In genomic region chr16:30271941-30272595, GRCm38 (mm10) we compare ENCODE assay signal across 15 mouse cellular contexts. TPM values are rescaled to one million over a fixed set of nuclear protein-coding genes. Genes with fewer than 3 reads are reported as not detected.
DNase-seq lines count a peak whose midpoint lies in the region; ATAC-seq and TF ChIP-seq lines count a peak whose summit lies in the region.
"Had no signal": no experiment of that assay in that cellular context is flagged by ENCODE, and none has a peak within 500 bp of the region (broad histone marks: within the 10 kb centered on the region; RNA-seq: fewer than 3 reads in every experiment).

No protein-coding gene starts in this region.

- H3K36me3 ChIP-seq in stomach, embryonic 15.5 days: no peaks in the 10 kb centered on the region
- H3K36me3 ChIP-seq: liver, embryonic 13.5 days had no signal

- H3K4me3 ChIP-seq in layer of hippocampus, adult 2 months: no peak overlapping the region
- H3K4me3 ChIP-seq in embryonic fibroblast, embryonic 13.5 days (ENCODE audit: insufficient read depth, low read length): no peak overlapping the region
- H3K4me3 ChIP-seq in stomach, embryonic 15.5 days (replicated peaks): no peak overlapping the region
- H3K4me3 ChIP-seq: liver, embryonic 13.5 days had no signal

- WGBS in stomach, embryonic 15.5 days: 48% methylated on average over 6 of the region's 6 CpGs

- H3K27ac ChIP-seq in layer of hippocampus, adult 2 months: peak overlapping the region; percentile 18; the same call in 1 of the 2 replicates
- H3K27ac ChIP-seq in embryonic fibroblast, embryonic 13.5 days (ENCODE audit: insufficient read depth, low read length): peak overlapping the region; percentile 95
- H3K27ac ChIP-seq in stomach, embryonic 15.5 days: peak overlapping the region; percentile 19; the same call in 1 of the 2 replicates
- H3K27ac ChIP-seq: liver, embryonic 13.5 days had no signal

- TF ChIP-seq CTCF in layer of hippocampus, adult 2 months (conservative IDR thresholded peaks at IDR 0.05): no peak
- no peak for TF ChIP-seq CTCF in embryonic fibroblast, embryonic 13.5 days (IDR thresholded peaks at IDR 0.05; ENCODE audit: borderline replicate concordance, insufficient read depth, low read length)

- H3K27me3 ChIP-seq in stomach, embryonic 15.5 days (replicated peaks): no peaks in the 10 kb centered on the region
- H3K27me3 ChIP-seq: liver, embryonic 13.5 days had no signal

- DNase-seq in layer of hippocampus, adult 2 months (ENCODE audit: low spot score in 2 of 2): peak in 1 of 2 experiments; percentile 25
- DNase-seq in layer of hippocampus, postnatal 36 days: no peak
- DNase-seq in NIH3T3 (ENCODE audit: low read depth): peak; percentile 67
- DNase-seq in gastrocnemius, postnatal 4 days (ENCODE audit: low spot score in 2 of 2): no peak
- DNase-seq in kidney, postnatal 14 days: no peak
- no peak for DNase-seq in frontal cortex, postnatal 25 days (ENCODE audit: low spot score in 2 of 2)
- DNase-seq: kidney, postnatal 25 days; liver, embryonic 13.5 days had no signal

- no peak for ATAC-seq in stomach, embryonic 15.5 days (ENCODE audit: insufficient read depth, low FRiP score, low read depth)

- TF ChIP-seq POLR2A in embryonic fibroblast, embryonic 13.5 days (IDR thresholded peaks at IDR 0.05; ENCODE audit: low read depth, low read length): no peak

- peaks cover 11% of the 10 kb centered on the region for H3K4me1 ChIP-seq in embryonic fibroblast, embryonic 13.5 days (ENCODE audit: control insufficient read depth, insufficient read depth, low read length)
- H3K4me1 ChIP-seq in stomach, embryonic 15.5 days: 0 out of 2 replicates have a peak, but pooled peaks cover 3% of the 10 kb centered on the region
- H3K4me1 ChIP-seq: liver, embryonic 13.5 days had no signal

- H3K9ac ChIP-seq in stomach, embryonic 15.5 days: no peak overlapping the region
- H3K9ac ChIP-seq: liver, embryonic 13.5 days had no signal

- no peak overlapping the region for H3K4me2 ChIP-seq in stomach, embryonic 15.5 days
- H3K4me2 ChIP-seq: liver, embryonic 13.5 days; midbrain, embryonic 11.5 days had no signal

- H3K9me3 ChIP-seq in stomach, embryonic 15.5 days: no peaks in the 10 kb centered on the region
- H3K9me3 ChIP-seq: liver, embryonic 13.5 days had no signal

RNA-seq across cellular contexts. Expression of gene Cpn2, which starts 4.8 kb away (rescaled TPM):
- not detected for total RNA-seq in layer of hippocampus, adult 2 months (2021)
- total RNA-seq in layer of hippocampus, postnatal 36 days (2021): not detected
- polyA plus RNA-seq in embryonic fibroblast, embryonic 13.5 days (2011; ENCODE audit: insufficient read length, low read depth, missing spikeins): 0.43 and 0.67 TPM in 2 replicates
- 0.14 and 0.33 TPM in 2 replicates for polyA plus RNA-seq in stomach, embryonic 15.5 days (2015; fragmentation: Nextera tagmentation; extraction: Ambion mirVana)
- under 1 TPM; 0.12 to 0.36 TPM for total RNA-seq in gastrocnemius, postnatal 4 days (2021)
- total RNA-seq: hematopoietic stem cell, adult 5-6 weeks had no signal
- polyA plus RNA-seq: gonadal fat pad, adult 2 months; midbrain, embryonic 11.5 days; neural tube, embryonic 14.5 days had no signal

RNA-seq across cellular contexts. Expression of gene Lrrc15, which starts 11.0 kb away (rescaled TPM):
- under 1 TPM in 1 of 2 experiments, not detected in 1; 0.10 TPM for total RNA-seq in layer of hippocampus, adult 2 months (2021)
- total RNA-seq in layer of hippocampus, postnatal 36 days (2021): under 1 TPM; 0.05 to 0.10 TPM
- polyA plus RNA-seq in embryonic fibroblast, embryonic 13.5 days (2011; ENCODE audit: insufficient read length, low read depth, missing spikeins): 96.3 and 98.3 TPM in 2 replicates
- polyA plus RNA-seq in stomach, embryonic 15.5 days (2015; fragmentation: Nextera tagmentation; extraction: Ambion mirVana): 0.39 and 0.49 TPM in 2 replicates
- 1 to 10 TPM; 2.3 to 2.8 TPM for total RNA-seq in gastrocnemius, postnatal 4 days (2021)
- total RNA-seq: hematopoietic stem cell, adult 5-6 weeks had no signal
- polyA plus RNA-seq: liver, embryonic 13.5 days; small intestine, adult 2 months had no signal

RNA-seq across cellular contexts. Expression of gene Gp5, which starts 38.5 kb away (rescaled TPM):
- 1 to 10 TPM; 2.3 TPM for total RNA-seq in layer of hippocampus, adult 2 months (2021)
- 1 to 10 TPM; 2.0 to 2.1 TPM for total RNA-seq in layer of hippocampus, postnatal 36 days (2021)
- polyA plus RNA-seq in embryonic fibroblast, embryonic 13.5 days (2011; ENCODE audit: insufficient read length, low read depth, missing spikeins): 0.54 TPM in 1 of 2 replicates, not detected in the other
- polyA plus RNA-seq in stomach, embryonic 15.5 days (2015; fragmentation: Nextera tagmentation; extraction: Ambion mirVana): 0.76 and 0.89 TPM in 2 replicates
- under 1 TPM; 0.36 to 0.49 TPM for total RNA-seq in gastrocnemius, postnatal 4 days (2021)

Comparison
In these comparisons a context has a peak if more than half of its experiments do, and no peak if none do; other contexts are left out.
1. H3K27ac ChIP-seq: peak in every context shown above with its lines; median percentile 95 in embryonic fibroblast, embryonic 13.5 days; 19 in stomach, embryonic 15.5 days; 18 in layer of hippocampus, adult 2 months.